Mouse (Mus musculus) heart, adult 2 months (tissue): ENCODE data around the gene Akap9.

Source experiments
- CTCF ChIP-seq: fragments of 200-600 bp; IDR thresholded peaks from 2 replicates; pipeline ENCODE4 v1.8.1; 2022; ENCODE audit warnings: antibody characterized with exemption, mild to moderate bottlenecking, moderate library complexity
- EP300 ChIP-seq: fragments of 200-500 bp; IDR thresholded peaks from 2 replicates; pipeline ENCODE4 v1.6.1; 2011; ENCODE audit warnings: low read depth, low read length, control low read depth; ENCODE audit not compliant: insufficient read depth

DNA sequence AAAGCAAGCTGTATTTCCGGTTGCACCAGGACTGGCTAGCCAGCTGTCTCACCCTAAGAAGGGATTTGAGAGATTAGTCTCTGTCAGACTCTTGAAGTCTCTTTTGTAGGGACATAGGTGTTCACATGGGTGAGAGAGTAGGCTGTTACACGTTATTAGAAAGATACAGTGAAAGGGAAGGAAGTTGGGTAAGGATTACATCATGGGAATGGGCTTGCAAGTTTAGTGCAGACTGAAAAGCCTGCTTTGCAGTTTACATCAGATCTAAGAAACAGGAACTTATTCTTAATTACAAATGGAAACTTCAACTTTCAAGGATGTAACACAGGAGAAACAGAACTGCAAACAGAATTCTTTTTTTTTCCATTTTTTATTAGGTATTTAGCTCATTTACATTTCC, 22.4 kb upstream of the Akap9 start:
- no peak for TF ChIP-seq EP300
- no peak for TF ChIP-seq CTCF
